Mouse (Mus musculus) intestine, embryonic 16.5 days (tissue): ENCODE data around the gene Rtl6. TPM values are rescaled to one million over a fixed set of nuclear protein-coding genes. Genes with fewer than 3 reads are reported as not detected.

Experiments used
- polyA plus RNA-seq: library from polyadenylated mRNA; unstranded; fragments of >200 nt; fragmentation: Nextera tagmentation; extraction: Ambion mirVana; gene quantifications from 2 replicates; pipeline ENCODE4 v1.2.1, GENCODE M21; 2015

Rtl6 gene
- polyA plus RNA-seq, 1 experiment from 2014 or later = 8.1 TPM

Other genes with a start within 250 kb of the Rtl6 start
- gene Parvg, start 233.8 kb downstream of the Rtl6 start, polyA plus RNA-seq = 3.1 and 3.2 TPM in 2 replicates
- 0.77 and 0.93 TPM in 2 replicates for gene Shisal1, start 110.7 kb downstream of the Rtl6 start, polyA plus RNA-seq
- 69.1 and 81.3 TPM in 2 replicates for gene Prr5, start 111.8 kb upstream of the Rtl6 start, polyA plus RNA-seq
- gene Arhgap8, start 162.2 kb upstream of the Rtl6 start, polyA plus RNA-seq = 14.3 and 16.3 TPM in 2 replicates